Mouse (Mus musculus) ES-E14 (cell line): ENCODE results near the gene Uvrag. TPM values are rescaled to one million over a fixed set of nuclear protein-coding genes. Genes with fewer than 3 reads are reported as not detected.

Experiments
- DNase-seq: peaks from one replicate; pipeline ENCODE4 v3.0.0-alpha.2; 2013; ENCODE audit warnings: low read depth, low spot score
- H3K27ac ChIP-seq: 2 replicates; pipeline ENCODE4 v1.5.1; 2012; ENCODE audit warnings: low read depth, mild to moderate bottlenecking, low read length, moderate library complexity, mixed read lengths; ENCODE audit not compliant: poor library complexity, insufficient read depth, severe bottlenecking
- H3K36me3 ChIP-seq: 2 replicates; pipeline ENCODE4 v1.6.1; 2012; ENCODE audit warnings: mild to moderate bottlenecking, low read length, moderate library complexity, mixed read lengths; ENCODE audit not compliant: control insufficient read depth, poor library complexity, insufficient read depth, severe bottlenecking
- H3K4me1 ChIP-seq, 2 experiments: fragments of 150-350 bp in 1 of 2; sonication (generic) in 1 of 2; 2 replicates each; pipeline ENCODE4 v1.6.1; 2012; ENCODE audit warnings: low read length in 2 of 2, mild to moderate bottlenecking in 1 of 2, mixed read lengths in 1 of 2; ENCODE audit not compliant: control insufficient read depth in 2 of 2, insufficient read depth in 2 of 2, poor library complexity in 1 of 2
- H3K4me3 ChIP-seq, 2 experiments: fragments of 150-350 bp in 1 of 2; sonication (generic) in 1 of 2; 2 replicates each; pipeline ENCODE4 v1.5.1; 2012; ENCODE audit warnings: low read length in 2 of 2, low read depth in 1 of 2, mild to moderate bottlenecking in 1 of 2, mixed read lengths in 1 of 2; ENCODE audit not compliant: insufficient read depth in 1 of 2, poor library complexity in 1 of 2, severe bottlenecking in 1 of 2
- H3K9ac ChIP-seq: 2 replicates; pipeline ENCODE4 v1.6.1; 2012; ENCODE audit warnings: low read depth, mild to moderate bottlenecking, low read length, mixed read lengths; ENCODE audit not compliant: poor library complexity, insufficient read depth, severe bottlenecking
- H3K9me3 ChIP-seq: fragments of 150-350 bp; sonication (generic); 2 replicates; pipeline ENCODE4 v1.6.1; 2012; ENCODE audit warnings: low read depth, mild to moderate bottlenecking, low read length; ENCODE audit not compliant: control insufficient read depth, insufficient read depth
- CHD2 ChIP-seq: IDR thresholded peaks from 2 replicates; pipeline ENCODE4 v1.6.1; 2014; ENCODE audit warnings: mild to moderate bottlenecking, low read depth, low read length, inconsistent platforms
- HCFC1 ChIP-seq: IDR thresholded peaks from 2 replicates; pipeline ENCODE4 v1.6.1; 2012; ENCODE audit warnings: low read length, inconsistent platforms, borderline replicate concordance; ENCODE audit not compliant: insufficient read depth
- MAFK ChIP-seq: IDR thresholded peaks from 2 replicates; pipeline ENCODE4 v1.6.1; 2014; ENCODE audit warnings: mild to moderate bottlenecking, low read depth, low read length, inconsistent platforms; ENCODE audit not compliant: insufficient read depth
- ZC3H11A ChIP-seq: IDR thresholded peaks from 2 replicates; pipeline ENCODE4 v1.6.1; 2012; ENCODE audit warnings: low read depth, mild to moderate bottlenecking, inconsistent platforms, low read length, borderline replicate concordance
- ZNF384 ChIP-seq: IDR thresholded peaks from 2 replicates; pipeline ENCODE4 v1.6.1; 2012; ENCODE audit warnings: low read depth, low read length, inconsistent platforms
- in situ Hi-C, 2 experiments: fragments of 600-800 bp; cut with MboI; formaldehyde crosslinking; loops; one replicate each; pipeline ENCODE4 v1.15.1; 2025; ENCODE audit warnings: low sequenced_read_pairs in 2 of 2, inconsistent platforms in 1 of 2; ENCODE audit not compliant: unreplicated experiment in 2 of 2
- total RNA-seq: library from RNA; depleted of rRNA; stranded (reverse); fragments of 300-350 nt; gene quantifications from 2 replicates; pipeline ENCODE4 v1.2.3, GENCODE M21; 2012

The Uvrag gene
- total RNA-seq, 1 experiment = 14.6 TPM

GRCm38 (mm10) chr7:98841802-98842201 lies 299.1 kb downstream of the Uvrag start:
- H3K36me3 ChIP-seq = no peaks in the 10 kb centered on the region
- DNase-seq = no peak
- H3K27ac ChIP-seq = no peak overlapping the region
- no peak overlapping the region for H3K9ac ChIP-seq
- in situ Hi-C loops = loop anchor here in 1 of 2 experiments (25.0 kb wide), 1 partner anchor 570 kb away; no protein-coding TSS in a partner anchor
- H3K4me3 ChIP-seq = no peak overlapping the region
- TF ChIP-seq MAFK (no peak), HCFC1 (no peak), ZC3H11A (no peak), CHD2 (no peak), ZNF384 (no peak)
- H3K4me1 ChIP-seq = peaks cover 3 to 8% of the 10 kb centered on the region in 2 experiments; a peak in 1 of 4 replicates
- H3K9me3 ChIP-seq = no peaks in the 10 kb centered on the region

GRCm38 (mm10) chr7:98840771-98841170 lies 300.2 kb downstream of the Uvrag start:
- Histone ChIP-seq H3K27ac (no peak overlapping the region), H3K4me3 (no peak overlapping the region), H3K36me3 (no peaks in the 10 kb centered on the region), H3K4me1 (peaks cover 0 to 5% of the 10 kb centered on the region in 2 experiments; a peak in 1 of 4 replicates), H3K9me3 (no peaks in the 10 kb centered on the region), H3K9ac (no peak overlapping the region)
- TF ChIP-seq ZNF384 (no peak), HCFC1 (no peak), MAFK (no peak), ZC3H11A (no peak), CHD2 (no peak)
- no peak for DNase-seq
- in situ Hi-C loops = loop anchor here in 1 of 2 experiments (25.0 kb wide), 1 partner anchor 572 kb away; no protein-coding TSS in a partner anchor

- Histone ChIP-seq H3K36me3 (no peaks in the 10 kb centered on the region), H3K9me3 (no peaks in the 10 kb centered on the region), H3K4me3 (peak overlapping the region; percentile 48 to 52), H3K9ac (no peak overlapping the region), H3K27ac (no peak overlapping the region), H3K4me1 (peaks cover 0 to 5% of the 10 kb centered on the region in 2 experiments; a peak in 1 of 4 replicates)
- DNase-seq = no peak
- in situ Hi-C loops = loop anchor here in 1 of 2 experiments (25.0 kb wide), 1 partner anchor 573 kb away; no protein-coding TSS in a partner anchor
- TF ChIP-seq ZNF384 (no peak), ZC3H11A (no peak), MAFK (no peak), CHD2 (no peak), HCFC1 (no peak)
Observed at GRCm38 (mm10) chr7:98839312-98839711, 301.6 kb downstream of the Uvrag start.

DNA sequence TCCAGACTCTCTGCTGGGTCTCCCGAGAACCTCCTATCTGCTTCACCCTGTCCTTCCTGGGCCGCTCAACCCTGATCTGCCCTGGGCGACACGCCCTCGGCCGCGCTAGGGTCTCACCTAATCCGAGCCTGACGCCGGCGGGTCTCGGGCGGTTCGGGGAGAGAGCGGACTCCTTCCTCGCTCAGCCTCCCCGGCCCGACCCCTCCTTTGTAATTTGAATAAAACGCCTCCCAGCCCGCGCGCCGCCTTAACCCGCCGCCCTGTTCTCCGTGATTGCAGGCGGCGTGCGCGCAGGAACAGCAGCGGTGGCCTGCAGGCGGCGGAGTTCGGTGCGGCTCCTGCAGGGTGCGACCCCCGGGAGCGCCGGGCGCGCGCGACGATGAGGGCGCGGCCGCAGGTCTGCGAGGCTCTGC lies 302.2 kb downstream of the Uvrag start:
- no peaks in the 10 kb centered on the region for H3K9me3 ChIP-seq
- DNase-seq = peak; percentile 63
- peak overlapping the region; percentile 48 to 52 for H3K4me3 ChIP-seq
- in situ Hi-C loops = loop anchor here in 1 of 2 experiments (25.0 kb wide), 1 partner anchor 574 kb away; no protein-coding TSS in a partner anchor
- no peaks in the 10 kb centered on the region for H3K36me3 ChIP-seq
- peak overlapping the region; percentile 31; the same call in 1 of the 2 replicates for H3K9ac ChIP-seq
- H3K4me1 ChIP-seq = peaks cover 0 to 5% of the 10 kb centered on the region in 2 experiments; a peak in 1 of 4 replicates
- H3K27ac ChIP-seq = no peak overlapping the region
- TF ChIP-seq HCFC1 = no peak
